Mouse (Mus musculus) MEL-GATA-1-ER (cell line): ENCODE results near the gene Eomes.

Experiments used
- DNase-seq: peaks from one replicate; pipeline ENCODE4 v3.0.0-alpha.2; 2012; ENCODE audit warnings: low read depth; ENCODE audit errors: extremely low read depth

Eomes gene

DNA sequence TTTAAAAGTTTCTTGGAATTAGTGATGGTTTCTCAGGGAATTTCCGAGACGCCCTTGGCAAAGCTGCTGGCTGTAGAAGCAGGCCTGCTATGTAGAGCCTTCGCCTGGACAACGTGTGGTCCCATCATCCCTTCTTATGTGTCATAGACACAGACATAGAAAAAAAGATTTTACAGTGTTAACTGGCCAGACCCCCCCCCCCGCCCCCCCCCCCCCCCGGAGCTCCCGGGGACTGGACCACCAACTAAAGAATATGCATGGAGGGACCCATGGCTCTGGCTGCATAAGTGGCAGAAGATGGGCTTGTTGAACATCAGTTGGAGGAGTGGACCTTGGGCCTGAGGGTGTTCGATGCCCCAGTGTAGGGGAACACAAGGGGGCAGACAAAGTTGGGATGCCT, 39.6 kb downstream of the Eomes start:
- no peak for DNase-seq

DNA sequence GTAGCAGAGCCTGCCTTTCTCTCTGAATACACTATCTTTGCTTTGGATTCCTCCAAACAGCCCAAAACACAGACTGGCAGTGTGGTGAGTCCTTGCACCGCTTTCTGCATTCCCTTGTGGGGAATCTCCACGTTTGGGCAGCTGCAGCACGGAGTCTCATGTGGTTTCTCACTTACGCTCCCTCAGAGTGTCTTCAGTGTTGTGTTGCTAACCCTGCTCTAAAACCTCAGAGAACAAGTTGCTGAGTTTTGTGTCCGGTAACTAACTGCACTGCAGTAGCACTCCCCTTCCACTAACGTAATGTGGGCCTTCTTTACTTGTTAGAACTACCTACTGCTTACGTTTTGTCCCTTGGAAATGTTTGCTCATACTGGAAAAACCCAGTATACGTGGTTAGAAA, 41.1 kb downstream of the Eomes start:
- no peak for DNase-seq

DNA sequence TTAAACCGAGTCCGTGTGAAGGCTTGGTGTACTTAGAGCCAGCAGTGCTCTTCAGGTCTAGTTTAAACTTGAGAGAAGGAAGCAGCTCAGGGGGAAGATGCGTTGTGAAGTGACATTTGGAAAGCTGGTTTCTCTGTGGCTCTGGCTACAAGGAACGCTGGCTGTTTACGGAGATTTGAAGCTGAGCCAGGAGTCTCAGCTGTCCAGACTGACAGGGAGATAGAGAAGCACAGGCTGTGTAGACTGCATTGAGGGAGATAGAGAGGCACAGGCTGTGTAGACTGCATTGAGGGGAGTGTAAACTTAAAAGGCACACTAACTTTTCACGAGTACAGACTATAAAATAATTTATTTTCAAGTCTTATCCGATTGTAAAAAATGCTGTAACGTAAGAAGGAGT, 42.0 kb downstream of the Eomes start:
- DNase-seq: no peak

DNA sequence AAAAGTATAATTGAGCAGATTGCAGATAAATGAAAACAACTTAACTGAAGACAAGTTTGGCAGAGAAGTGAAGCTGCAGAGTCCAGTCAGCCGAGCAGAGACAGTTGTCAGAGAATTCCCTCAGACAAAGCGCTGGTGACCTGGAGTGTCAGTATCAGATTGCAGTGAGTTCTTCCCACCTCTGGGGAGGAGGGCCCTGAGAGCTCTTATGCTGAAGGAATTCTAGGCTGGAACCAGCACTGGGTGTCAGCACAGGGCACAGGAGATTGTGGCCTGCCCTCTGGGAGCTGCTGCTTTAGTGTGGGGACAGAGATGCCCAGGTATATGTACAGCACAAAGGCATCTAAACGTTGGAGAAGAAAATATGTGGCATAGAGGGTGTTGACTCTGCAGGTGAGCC, 42.8 kb downstream of the Eomes start:
- DNase-seq: no peak

DNA sequence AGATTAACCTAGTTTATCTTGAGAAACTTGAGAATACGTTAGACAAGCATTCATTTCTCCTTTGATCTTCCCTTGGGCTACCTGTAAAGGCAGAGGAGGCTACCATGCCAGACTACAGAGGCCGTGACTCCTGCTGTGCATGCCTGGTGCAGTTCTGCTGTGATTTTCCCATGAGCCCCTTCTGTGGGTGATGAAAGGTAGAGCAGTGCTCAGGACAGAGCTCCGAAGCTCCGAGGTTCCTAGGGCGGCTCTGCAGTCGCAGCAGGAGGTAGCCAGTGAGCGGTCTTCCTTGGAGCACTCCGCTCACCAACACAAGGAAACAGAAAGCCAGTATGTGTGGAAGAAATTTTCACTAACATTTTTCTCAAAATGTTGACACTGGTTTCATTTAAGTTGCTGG, 43.6 kb downstream of the Eomes start:
- no peak for DNase-seq

DNA sequence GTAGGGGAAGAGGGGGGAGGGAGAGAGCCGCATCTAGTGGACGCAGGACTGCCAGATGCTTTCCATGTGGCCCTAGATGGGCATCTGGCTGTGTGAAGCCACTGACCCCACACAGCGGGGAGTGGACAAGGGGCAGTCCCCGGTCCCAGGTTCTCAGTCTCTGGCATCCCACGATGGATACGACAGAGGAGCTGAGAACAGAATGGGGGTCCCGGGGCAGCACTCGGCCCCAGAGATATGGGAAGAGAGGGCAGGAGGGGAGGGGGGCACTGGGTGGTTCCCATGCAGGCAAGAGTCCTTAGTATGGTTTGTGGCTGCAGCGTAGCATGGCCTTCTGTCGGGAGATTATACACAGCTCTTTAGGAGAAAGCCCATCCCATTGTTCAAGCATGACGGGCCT, 45.7 kb downstream of the Eomes start:
- DNase-seq: no peak

DNA sequence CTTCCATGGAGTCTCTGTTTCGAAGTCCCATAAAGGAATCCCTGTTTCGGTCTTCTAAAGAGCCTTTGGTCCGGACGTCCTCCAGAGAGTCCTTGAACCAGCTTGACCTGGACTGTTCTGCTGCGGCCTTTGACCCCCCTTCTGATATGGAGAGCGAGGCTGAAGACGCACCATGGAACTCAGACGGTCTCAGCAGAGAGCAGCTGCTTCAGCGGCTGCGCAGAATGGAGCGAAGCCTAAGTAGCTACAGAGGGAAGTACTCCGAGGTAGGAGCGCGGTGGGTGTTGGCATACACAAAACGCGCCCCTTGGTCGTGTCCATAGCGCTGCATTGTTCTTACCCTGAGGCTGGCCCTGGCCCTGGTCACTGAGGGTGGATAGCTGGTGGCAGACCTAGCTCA, 49.0 kb downstream of the Eomes start:
- no peak for DNase-seq

DNA sequence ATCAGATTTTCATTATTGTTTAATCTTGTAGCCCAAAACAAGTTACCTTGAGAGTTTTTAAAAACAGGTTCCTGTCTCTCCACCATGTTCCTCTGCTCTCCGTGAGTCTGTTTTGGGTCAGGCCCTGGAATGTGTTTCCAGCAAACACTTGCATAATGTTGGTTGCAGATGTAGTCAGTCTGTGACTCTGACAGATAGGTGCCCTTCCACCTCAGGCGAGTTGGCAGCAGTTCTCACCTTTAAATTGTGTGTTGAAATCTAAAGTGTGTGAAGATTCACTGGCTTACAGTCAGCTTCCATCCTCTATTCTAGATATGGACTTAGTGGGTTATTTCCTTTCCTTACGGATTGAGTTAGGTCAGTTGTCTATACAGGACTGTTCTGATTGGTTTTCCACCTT, 51.8 kb downstream of the Eomes start:
- DNase-seq: no peak

DNA sequence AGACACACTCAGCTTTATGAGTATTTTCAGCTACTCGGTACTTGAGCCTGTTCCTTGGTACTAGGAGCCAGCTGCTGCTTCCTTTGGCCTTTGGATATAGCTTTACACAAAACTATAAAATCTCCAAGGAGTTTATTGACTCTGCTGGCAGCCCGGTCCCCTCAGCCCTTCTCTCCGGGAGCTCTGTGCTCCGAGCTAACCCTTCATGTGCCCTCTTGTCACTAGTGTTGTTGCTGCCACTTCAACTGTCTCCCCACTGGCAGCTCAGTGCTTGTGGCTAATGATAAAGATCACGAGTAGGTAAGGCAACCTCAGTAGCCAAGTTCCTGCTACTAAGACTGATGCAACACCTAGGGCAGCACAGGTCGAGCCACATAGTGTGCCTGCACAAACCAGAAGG, 52.7 kb downstream of the Eomes start:
- no peak for DNase-seq

DNA sequence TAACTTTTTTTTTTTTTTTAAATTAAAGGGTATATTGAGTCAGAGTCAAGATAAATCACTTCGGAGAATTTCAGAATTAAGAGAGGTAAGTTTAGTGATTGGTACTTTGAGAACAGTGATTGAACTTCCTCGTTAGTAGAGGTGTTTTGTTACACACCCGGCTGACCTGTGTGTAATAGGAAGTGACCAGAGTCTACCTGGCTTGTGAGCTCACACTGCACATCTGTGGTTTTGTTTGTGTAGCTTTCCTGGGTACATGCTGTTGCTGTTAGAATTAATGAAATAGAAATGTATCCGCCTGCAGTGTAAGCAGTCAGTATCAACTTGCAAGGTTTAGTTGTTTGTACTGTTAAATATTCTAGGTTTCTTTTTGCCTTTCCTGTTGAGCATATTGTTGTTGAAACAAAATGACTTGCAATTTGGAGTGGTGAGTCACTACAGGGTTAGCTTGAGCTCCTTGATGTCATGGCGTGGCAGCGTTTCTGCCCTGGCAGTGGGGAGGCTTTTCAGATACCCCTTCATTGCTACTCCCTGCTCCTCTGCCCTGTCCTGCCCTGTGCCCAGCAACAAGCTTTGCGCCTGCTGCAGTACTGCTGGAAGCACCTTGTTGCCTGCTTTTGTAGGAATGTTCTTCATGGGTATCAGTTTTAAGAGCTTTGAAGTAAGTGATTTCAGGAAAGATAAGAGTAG, 54.6 kb downstream of the Eomes start:
- DNase-seq: no peak
